Mouse (Mus musculus): ENCODE measurements at regions not wholly inside any gene's neighbourhood (a gene's known extent, or its start where the extent isn't known, plus 50 kb on each side); places are given as distances from the start of the nearest gene placed in this dataset.
"Not testable (repeated sequence)": the region's sequence is repeated elsewhere in the genome, so short reads cannot be mapped to it uniquely, and the experiment has no call there.

DNA sequence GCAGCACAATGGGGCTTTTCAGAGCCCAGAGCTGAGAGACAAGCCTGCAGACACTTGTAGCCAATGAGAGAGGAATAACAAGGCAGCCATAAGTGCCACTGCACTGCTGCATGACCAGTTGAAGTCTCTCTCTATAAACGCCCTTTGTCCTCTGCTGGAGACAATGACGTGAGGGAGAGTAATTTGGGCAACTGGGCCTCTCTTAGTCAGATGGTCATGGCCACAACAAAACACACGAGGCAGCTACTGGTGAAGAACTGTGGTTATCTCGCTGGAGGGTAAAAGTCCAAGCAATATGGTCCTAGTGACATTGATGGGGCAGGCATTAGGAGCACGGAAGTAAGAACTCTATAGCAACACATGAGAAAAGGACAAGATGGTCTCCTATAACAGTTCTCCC lies 111.5 kb downstream of the Tcp10c start:
- not testable (repeated sequence) for TF ChIP-seq CTCF (IDR thresholded peaks at IDR 0.05; ENCODE audit: low read depth, low read length); POLR2A (IDR thresholded peaks at IDR 0.05; ENCODE audit: extremely low read depth, insufficient read depth, low read length)
